Mouse (Mus musculus) brain, embryonic 18.5 days (tissue): ENCODE measurements around the gene Mill2.
A peak's percentile ranks its signal among the peaks of the same experiment; 100 is the strongest.

ENCODE experiments used
- DNase-seq: peaks from one replicate; pipeline ENCODE4 v3.0.0-alpha.2; 2012; ENCODE audit warnings: low read depth, low spot score

Gene Mill2

DNA sequence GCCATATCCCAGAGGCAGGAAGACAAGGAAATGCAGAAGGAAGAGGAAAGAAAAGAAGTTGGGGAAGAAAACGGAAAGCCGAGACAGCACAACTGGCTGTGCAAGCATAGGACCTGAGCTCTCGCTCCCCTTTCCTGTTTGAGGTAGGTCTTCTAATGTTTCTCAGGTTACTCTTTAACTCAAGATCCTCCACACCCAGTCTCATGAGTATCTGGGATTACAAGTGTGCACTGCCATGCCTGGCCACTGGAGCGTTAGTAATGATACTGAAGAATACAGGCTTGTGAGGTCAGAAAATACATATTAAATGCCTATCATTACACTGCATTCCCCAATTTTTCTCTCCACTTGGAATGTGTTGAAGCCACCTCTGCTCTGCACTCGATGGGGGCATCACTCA lies 35.6 kb downstream of the Mill2 start:
- DNase-seq = no peak

DNA sequence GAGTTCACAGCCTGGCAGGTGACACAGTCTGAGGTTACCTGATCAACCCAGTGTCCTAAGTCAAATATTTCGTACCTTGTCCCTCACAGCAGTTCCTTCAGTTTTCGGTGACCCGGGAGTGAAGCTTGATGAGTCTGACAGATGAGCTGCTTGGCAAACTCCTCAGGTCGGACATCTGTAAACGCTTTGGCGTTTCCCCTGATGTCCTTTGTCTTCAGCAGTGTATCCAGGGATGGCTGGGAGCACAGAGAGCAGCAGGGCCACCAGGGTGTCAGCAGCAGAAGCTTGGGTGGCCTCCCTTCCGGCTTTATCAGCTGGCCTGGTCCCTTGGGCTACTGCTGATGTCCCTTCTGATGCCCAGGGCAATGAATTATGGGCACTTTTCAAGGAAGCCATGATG lies 38.9 kb downstream of the Mill2 start:
- no peak for DNase-seq

DNA sequence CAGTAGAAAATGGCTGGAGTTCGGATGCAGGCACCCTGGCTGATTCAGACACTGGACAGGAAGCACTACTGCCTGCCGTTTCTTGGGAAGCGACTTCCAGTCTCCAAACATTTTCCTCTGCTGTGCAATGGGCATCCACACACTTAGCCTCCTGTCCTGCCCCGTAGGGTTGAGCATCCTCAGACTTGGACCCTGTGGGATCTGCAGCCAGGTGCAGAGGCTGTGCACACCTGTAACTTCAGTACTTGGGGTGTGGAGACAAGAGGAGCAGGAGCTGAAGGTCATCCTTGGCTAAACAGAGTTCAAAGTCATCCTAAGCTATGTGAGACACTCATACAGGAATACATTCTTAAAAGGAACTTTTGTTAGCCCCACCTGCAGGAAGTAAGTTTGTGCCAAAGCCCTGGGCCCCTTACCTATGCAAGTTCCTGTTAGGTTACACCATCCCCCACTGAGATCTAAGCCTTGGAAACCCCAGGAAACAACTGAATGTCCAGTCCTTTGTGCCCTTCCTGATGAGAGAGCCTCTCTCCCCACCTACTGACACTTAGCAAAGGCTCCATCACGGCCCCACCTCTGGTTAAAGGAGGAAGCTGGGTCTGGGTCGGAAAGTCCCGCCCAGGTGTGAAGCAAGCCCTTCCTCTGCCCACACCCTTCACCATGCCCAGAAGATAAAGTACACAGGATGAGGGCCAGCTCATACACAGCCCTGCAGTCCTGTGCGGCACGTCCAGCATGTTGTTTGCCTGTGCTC lies 44.4 kb downstream of the Mill2 start:
- DNase-seq = no peak

DNA sequence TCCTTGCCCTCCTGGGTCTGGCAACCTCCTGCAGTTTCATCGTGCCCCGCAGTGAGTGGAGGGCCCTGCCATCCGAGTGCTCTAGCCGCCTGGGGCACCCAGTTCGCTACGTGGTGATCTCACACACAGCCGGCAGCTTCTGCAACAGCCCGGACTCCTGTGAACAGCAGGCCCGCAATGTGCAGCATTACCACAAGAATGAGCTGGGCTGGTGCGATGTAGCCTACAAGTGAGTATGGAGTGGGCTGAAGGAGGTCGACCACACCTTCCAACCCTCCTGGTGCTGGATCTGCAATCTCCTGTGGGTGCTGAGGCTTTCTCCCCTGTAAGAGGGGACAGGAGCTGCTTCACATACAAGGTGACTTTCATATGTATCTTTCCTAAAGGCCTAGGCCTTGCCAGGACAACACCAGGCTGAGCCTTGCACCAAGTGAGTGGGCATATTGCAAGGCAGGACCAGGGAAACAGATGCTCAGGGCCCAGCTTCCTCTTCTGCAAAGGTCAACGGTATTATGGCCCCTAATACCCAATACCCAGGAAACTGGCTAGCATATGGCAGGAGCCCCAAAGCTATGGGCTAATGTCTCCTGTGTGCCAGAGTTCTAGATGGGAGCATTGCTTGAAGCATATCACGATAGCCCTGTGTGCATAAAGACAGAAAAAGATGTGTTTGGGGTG lies 45.1 kb downstream of the Mill2 start:
- DNase-seq = no peak

DNA sequence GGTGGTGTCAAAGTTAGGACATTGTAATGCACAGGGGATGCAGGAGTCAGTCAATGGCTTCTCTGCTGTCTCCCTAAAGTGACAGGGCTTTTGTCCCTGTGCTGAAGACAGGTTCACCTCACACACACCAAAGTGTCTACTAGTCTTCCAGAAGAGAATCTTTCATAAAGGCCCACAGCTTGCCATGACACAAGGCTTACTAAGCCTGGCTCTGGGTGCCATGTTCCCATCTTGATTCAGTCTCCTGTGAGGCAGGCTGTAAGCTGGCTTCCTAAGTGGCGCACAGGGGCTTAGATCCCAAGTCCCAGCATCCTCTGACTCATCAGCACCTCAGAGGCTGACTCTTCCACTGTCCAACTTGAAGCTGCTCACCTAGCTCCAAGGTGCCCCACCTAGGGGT lies 47.2 kb downstream of the Mill2 start:
- no peak for DNase-seq

DNA sequence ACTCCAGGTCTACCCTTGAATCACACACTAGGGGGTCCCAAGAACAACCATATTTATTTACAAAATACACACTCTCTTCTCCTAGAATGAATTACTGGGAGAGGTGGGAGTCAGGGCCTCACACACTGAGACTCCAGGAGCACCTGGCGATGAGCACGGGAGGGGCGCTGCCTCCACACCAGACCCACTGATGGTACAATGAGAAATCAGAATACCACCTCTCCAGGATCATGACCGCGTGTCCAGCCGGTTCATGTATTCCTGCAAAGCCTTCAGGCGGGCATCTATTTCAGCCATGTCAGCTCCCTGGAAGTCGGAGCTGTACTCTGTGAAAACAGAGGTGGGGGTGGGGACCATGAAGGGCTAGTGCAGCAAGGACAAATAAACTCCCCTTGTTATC lies 51.1 kb downstream of the Mill2 start:
- no peak for DNase-seq

DNA sequence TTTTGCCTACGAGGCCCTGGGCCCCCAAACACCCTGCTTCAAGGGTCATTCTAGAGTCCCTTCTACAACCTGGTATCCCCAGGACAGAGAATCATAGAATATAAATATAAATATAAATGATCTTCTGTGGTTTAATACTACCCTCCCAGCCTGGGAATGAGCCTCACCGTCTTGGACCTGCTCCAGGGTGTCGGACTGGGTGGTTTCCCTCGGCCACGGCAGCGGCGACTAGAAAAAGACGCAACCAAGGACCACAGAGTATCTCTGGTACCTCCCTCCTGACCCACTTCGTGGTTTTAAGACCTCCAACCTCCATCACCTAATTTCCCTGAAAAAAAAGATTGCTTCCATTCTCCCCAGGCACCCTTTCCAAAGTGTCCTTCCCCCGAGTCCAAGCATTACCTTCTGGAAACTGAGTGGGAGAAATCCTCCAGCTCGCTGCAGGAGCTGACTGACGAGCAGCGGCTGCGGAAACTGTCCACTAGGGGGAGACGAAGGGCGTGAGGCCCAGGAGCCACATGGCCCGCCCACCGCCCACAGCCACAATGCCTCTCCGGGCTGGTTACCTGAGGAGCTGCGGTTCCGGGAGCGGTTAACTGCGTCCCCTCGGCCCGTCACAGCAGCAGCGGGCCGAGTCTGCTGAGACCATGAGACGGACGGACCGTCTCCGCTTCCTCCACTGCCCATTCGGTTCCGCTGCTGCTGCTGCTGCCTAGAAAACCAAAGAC lies 52.3 kb downstream of the Mill2 start:
- DNase-seq = peak; percentile 57

DNA sequence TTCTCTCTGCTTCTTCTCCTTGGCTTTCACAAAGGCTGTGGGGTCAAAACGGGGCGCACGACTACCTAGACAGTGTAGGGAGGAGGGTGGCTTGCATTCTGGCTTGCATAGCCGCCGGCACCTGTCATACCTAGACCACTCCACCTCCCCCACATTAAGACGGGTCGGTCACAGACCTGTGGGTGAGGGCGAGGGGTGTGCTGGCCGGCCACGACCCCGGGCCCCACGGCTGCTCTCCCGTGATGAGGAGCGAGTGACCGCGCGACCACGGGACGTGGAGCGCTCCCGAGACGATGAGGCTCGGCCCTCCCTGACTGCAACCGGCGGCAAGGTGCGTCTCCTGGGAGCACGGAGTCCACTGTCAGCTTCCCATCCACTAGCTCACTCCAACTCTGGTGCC lies 53.2 kb downstream of the Mill2 start:
- DNase-seq = no peak

DNA sequence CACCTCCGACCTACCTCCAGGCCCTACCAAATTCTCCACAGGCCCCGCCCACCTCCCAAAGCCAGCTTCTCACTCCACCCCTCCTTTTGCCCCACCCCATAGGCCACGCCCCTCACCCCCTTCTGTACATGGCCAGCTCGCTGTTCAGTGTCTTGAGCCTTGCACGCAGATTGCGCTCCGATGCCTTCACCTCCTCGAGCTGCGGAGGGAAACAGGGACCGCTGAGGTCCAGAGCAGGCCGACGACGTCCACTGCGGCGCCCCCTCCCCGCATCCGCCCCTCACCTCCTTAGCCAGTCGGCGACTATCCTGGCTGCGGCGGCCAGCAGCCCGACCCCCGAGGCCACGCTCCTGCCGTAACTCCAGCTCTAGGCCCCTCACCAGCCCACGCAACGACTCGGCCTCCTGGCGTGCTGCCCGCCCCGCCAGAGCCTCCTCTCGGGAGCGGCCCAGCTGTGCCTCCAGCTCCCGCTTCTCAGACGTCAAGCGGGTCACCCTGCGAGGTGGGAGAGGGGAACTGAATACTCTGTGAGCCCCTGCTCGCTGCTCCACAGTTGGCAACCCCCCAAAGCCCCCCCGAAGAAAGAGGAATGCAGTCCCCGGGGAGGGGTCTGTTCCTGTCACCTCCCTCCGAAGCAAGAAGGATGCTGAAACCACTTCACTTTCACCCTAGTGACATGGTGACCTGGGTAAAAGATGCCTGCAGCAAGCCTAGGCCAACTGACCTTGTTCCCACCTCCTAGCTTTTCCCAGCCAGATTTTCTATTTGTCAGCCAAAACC lies 54.1 kb downstream of the Mill2 start:
- DNase-seq = no peak

DNA sequence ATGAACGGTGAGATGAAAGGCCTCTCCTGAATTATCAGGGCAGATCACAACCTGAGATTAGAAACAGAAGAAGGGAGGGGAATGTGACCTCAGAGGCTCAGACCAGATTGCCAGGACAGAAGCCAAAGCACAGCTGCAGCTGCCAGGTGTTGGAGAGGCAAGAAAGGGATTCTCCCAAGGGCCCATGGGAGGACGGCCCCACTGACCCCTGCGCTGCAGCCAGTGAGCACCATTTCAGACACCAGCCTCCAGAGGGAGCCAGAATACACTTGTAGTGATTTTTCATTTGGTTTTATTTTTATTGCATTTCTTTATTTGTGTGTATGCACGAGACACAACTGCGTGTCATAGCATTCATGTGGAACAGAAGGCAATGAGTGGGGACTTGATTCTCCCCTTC lies 56.8 kb downstream of the Mill2 start:
- DNase-seq = no peak

DNA sequence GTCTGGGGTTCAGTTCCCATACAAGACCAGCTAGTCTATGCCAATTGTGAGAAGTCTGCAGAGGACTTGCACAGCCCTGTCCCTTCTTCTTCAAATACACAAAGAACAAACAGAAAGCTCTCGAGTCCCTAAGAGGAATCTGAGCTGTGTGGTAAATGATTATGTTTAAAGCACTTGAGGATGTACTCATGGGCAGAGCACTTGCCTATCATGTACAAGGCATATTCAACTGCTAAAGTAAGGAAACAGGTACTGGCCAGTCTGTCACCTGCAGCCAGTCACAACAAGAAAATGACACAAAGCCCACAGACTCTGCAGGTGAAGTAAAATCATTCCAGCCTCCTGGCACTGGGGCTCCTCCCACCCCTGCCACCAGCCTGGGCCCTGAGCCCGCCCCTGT lies 60.7 kb downstream of the Mill2 start:
- DNase-seq = no peak

DNA sequence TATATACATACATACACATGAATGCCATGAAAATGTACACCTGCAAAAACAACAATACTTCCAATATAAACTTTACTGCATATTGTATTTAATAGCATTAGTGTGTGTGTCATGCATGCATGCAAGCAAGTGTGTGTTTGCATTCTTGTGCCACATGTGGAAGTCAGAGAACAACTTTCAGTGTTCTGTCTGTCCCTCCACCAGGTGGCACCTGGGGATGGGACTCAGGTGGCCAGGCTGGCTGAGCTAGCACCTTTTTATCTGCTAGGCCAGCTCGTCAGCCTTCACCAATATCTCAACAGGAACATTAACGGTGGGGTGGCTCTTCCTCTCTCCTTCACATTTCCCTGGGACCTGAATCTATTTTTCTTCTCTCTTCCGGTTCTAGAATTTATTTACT lies 62.7 kb downstream of the Mill2 start:
- no peak for DNase-seq

DNA sequence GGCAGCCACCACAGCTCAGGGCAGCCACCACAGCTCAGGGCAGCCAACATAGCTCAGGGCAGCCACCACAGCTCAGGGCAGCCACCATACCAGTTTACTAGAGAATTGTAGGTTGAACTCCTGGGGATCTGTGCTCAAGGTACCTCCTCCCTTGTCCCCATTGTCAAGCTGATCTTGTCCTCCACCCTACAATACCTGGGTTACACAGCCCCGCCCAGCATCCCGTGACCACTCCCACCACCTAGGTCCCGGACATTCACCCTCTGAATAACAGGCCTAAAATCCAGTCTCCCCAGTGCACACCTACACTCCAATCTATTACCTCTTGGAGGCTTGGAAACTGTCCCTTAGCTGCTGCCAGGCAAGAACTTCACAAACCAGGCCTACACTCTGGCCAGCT lies 65.2 kb downstream of the Mill2 start:
- DNase-seq = no peak

DNA sequence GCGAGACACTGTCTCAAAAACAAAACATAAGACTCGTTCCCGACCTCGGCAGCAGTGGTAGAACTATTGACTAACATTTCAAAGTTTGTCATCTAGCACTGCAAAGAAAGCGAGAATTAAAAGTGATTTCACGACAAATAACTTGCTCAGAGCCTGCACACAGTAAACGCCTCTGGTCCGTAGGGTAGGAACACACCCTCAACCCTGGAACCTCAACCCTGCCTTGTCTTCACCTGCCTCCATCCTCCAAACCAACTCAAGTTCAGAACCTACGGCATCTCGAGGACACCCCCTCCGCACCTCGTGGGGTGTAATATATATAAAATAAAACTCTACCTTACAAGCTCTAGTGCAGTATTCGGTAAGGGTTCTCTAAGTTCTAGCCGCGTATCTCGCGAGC lies 70.0 kb downstream of the Mill2 start:
- no peak for DNase-seq

DNA sequence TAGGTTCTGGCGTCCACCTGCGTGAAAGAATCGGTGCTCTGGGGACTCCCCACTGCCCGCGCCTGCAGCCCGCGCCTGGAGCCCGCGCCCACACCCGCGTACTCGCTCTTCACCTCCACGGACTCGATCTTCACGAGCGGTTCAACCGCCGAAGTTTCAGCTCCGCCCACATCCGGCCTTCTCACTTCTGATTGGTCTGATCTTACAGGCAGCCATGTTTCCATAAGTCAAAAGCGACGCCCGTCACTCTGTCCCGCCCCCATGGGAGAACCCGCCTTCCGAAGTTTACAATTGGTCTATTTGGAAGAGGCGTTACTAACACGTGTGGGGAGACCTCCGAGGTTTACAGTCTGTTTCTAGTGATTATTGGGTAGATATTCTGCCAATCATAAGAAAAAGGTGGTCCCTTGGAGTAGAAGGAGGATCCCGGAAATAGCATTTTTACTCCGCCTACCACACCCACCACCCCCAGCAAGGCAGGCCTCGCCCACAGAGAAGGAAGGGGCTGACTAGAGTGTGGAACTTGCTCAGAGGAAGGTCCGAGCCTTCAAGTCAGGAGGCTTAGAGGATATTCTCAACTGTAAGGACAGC lies 70.6 kb downstream of the Mill2 start, which contains the start of gene Ccdc61:
TSS of gene Ccdc61 (minus strand) at position 175 of the 591 bp plus-strand sequence.
- peak; percentile 99 for DNase-seq
